In the genomic region with DNA sequence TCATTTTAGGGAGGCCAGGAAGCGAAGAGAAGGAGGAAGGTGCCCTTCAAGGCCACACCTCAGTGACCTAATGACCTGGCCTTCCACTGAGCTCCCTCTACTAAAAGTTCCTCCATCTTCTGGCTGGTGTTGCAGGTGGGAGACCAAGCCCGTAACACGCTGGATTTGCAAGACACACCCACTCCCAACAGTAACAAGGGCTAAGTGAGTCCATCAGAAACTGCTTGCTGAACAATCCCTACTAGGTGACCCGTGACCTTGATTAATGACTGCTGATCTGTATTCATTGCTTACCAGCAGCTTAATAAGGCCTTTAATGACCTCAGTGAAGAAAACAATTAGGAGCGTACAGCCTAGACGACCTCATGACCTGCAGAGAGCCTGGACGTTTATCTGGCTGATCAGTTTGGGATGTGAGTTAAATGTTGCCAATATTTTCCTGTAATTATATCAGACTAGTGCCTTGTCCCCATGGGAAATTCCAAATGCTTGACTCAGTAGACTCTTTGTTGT, we compare ENCODE assay signal across 27 mouse cellular contexts. TPM values are rescaled to one million over a fixed set of nuclear protein-coding genes. Genes with fewer than 3 reads are reported as not detected.
DNase-seq lines count a peak whose midpoint lies in the region; ATAC-seq lines count a peak whose summit lies in the region.
"Had no signal": no experiment of that assay in that cellular context is flagged by ENCODE, and none has a peak within 500 bp of the region (broad histone marks: within the 10 kb centered on the region; RNA-seq: fewer than 3 reads in every experiment).

No protein-coding gene starts in this region.

- H3K4me2 ChIP-seq in hindbrain, embryonic 11.5 days (replicated peaks; ENCODE audit: low read depth, low read length) = no peak overlapping the region
- H3K4me2 ChIP-seq in hindbrain, embryonic 14.5 days (replicated peaks) = no peak overlapping the region
- H3K4me2 ChIP-seq: embryonic facial prominence, embryonic 13.5 days; embryonic facial prominence, embryonic 15.5 days; forebrain, embryonic 12.5 days had no signal

- peak; percentile 26 for DNase-seq in embryo, embryonic 10 days (ENCODE audit: low spot score)
- no peak for DNase-seq in embryo, embryonic 11 days
- DNase-seq in hindbrain, embryonic 11.5 days (ENCODE audit: low spot score) = no peak
- no peak for DNase-seq in hindbrain, embryonic 14.5 days (ENCODE audit: low spot score)
- DNase-seq in R1 (ENCODE audit: low read depth, low spot score) = peak; percentile 51
- DNase-seq in layer of hippocampus, adult 18-20 months (ENCODE audit: low spot score in 2 of 2) = no peak
- DNase-seq in thymus, postnatal 25 days = no peak
- DNase-seq: adrenal gland, adult 2 months; adrenal gland, postnatal 10 days; adrenal gland, postnatal 25 days; B cell, adult 2 months; cerebellum, adult 11 months; cerebellum, adult 18-20 months; cerebellum, adult 8-10 months; cerebellum, adult 9-11 months; cerebellum, postnatal 14 days; cerebellum, postnatal 36 days had no signal

- no peak overlapping the region for H3K27ac ChIP-seq in hindbrain, embryonic 11.5 days (ENCODE audit: low read depth, low read length)
- no peak overlapping the region for H3K27ac ChIP-seq in hindbrain, embryonic 14.5 days
- H3K27ac ChIP-seq: embryonic facial prominence, embryonic 13.5 days; embryonic facial prominence, embryonic 15.5 days; forebrain, embryonic 10.5 days; forebrain, embryonic 12.5 days had no signal

- no peaks in the 10 kb centered on the region for H3K27me3 ChIP-seq in hindbrain, embryonic 11.5 days (ENCODE audit: control insufficient read depth, insufficient read depth, low read length)
- no peaks in the 10 kb centered on the region for H3K27me3 ChIP-seq in hindbrain, embryonic 14.5 days (ENCODE audit: control insufficient read depth, insufficient read depth, low read length)
- H3K27me3 ChIP-seq: CH12.LX; embryonic facial prominence, embryonic 13.5 days; embryonic facial prominence, embryonic 15.5 days; forebrain, embryonic 12.5 days had no signal

- H3K9me3 ChIP-seq in hindbrain, embryonic 11.5 days (ENCODE audit: control insufficient read depth, low read length) = no peaks in the 10 kb centered on the region
- H3K9me3 ChIP-seq in hindbrain, embryonic 14.5 days (ENCODE audit: control insufficient read depth, low read length) = no peaks in the 10 kb centered on the region
- H3K9me3 ChIP-seq: embryonic facial prominence, embryonic 13.5 days; embryonic facial prominence, embryonic 15.5 days; forebrain, embryonic 10.5 days; forebrain, embryonic 12.5 days; G1E had no signal

- 0 out of 2 replicates have a peak, but pooled peaks have one; percentile 30 for ATAC-seq in hindbrain, embryonic 11.5 days (ENCODE audit: low FRiP score)
- no peak for ATAC-seq in hindbrain, embryonic 14.5 days (ENCODE audit: low FRiP score)
- ATAC-seq: CD4-positive, CD25-positive, alpha-beta regulatory T cell, adult 4 months; forebrain, embryonic 14.5 days; forebrain, embryonic 16.5 days had no signal

- H3K4me3 ChIP-seq in hindbrain, embryonic 11.5 days (ENCODE audit: low read depth, low read length) = no peak overlapping the region
- H3K4me3 ChIP-seq in hindbrain, embryonic 14.5 days (replicated peaks; ENCODE audit: low read length) = no peak overlapping the region
- H3K4me3 ChIP-seq: embryonic facial prominence, embryonic 13.5 days; embryonic facial prominence, embryonic 15.5 days; erythroblast, embryonic 14.5 days; forebrain, embryonic 10.5 days; forebrain, embryonic 12.5 days had no signal

- no peaks in the 10 kb centered on the region for H3K4me1 ChIP-seq in hindbrain, embryonic 11.5 days (replicated peaks; ENCODE audit: control insufficient read depth, insufficient read depth, low read length)
- no peaks in the 10 kb centered on the region for H3K4me1 ChIP-seq in hindbrain, embryonic 14.5 days (replicated peaks; ENCODE audit: control insufficient read depth, insufficient read depth, low read length)
- H3K4me1 ChIP-seq: embryonic facial prominence, embryonic 13.5 days; forebrain, embryonic 12.5 days had no signal

- H3K9ac ChIP-seq in hindbrain, embryonic 11.5 days (ENCODE audit: low read depth, low read length) = no peak overlapping the region
- H3K9ac ChIP-seq in hindbrain, embryonic 14.5 days = no peak overlapping the region
- H3K9ac ChIP-seq: embryonic facial prominence, embryonic 13.5 days; embryonic facial prominence, embryonic 15.5 days; forebrain, embryonic 12.5 days had no signal

- WGBS in hindbrain, embryonic 11.5 days = 55% methylated on average over 7 of the region's 7 CpGs
- WGBS in hindbrain, embryonic 14.5 days = 55% methylated on average over 7 of the region's 7 CpGs

- H3K36me3 ChIP-seq in hindbrain, embryonic 11.5 days (ENCODE audit: control insufficient read depth, insufficient read depth, low read length) = no peaks in the 10 kb centered on the region
- H3K36me3 ChIP-seq in hindbrain, embryonic 14.5 days (replicated peaks; ENCODE audit: control insufficient read depth, insufficient read depth) = no peaks in the 10 kb centered on the region
- H3K36me3 ChIP-seq: embryonic facial prominence, embryonic 13.5 days; embryonic facial prominence, embryonic 15.5 days; forebrain, embryonic 10.5 days; forebrain, embryonic 12.5 days; G1E had no signal

RNA-seq across cellular contexts. Expression of gene Dsp, which starts 18.0 kb away (rescaled TPM):
- 1.1 and 1.7 TPM in 2 replicates for polyA plus RNA-seq in hindbrain, embryonic 11.5 days (2014; fragmentation: Nextera tagmentation; extraction: Ambion mirVana)
- 0.35 and 0.42 TPM in 2 replicates for polyA plus RNA-seq in hindbrain, embryonic 14.5 days (2014; fragmentation: Nextera tagmentation; extraction: Ambion mirVana)
- 10 to 100 TPM; 10.3 to 10.7 TPM for total RNA-seq in layer of hippocampus, adult 18-20 months (2021)
- polyA plus RNA-seq: erythroblast, embryonic 14.5 days; G1E had no signal

Comparison
In these comparisons a context has a peak if more than half of its experiments do, and no peak if none do; other contexts are left out.
1. DNase-seq: peak in embryo, embryonic 10 days (single experiment) and R1 (single experiment); none in embryo, embryonic 11 days (single experiment), hindbrain, embryonic 11.5 days (single experiment), hindbrain, embryonic 14.5 days (single experiment), layer of hippocampus, adult 18-20 months (0 of 2) and thymus, postnatal 25 days (single experiment).